Mouse (Mus musculus): Measurements from ENCODE around the gene Tbc1d22b.

- TF ChIP-seq CTCF (IDR thresholded peaks at IDR 0.05; ENCODE audit: extremely low read depth, insufficient read depth, low read length) (no peak), POLR2A (IDR thresholded peaks at IDR 0.05; ENCODE audit: extremely low read depth, insufficient read depth, low read length) (no peak)
Observed at GRCm38 (mm10) chr17:29533866-29534265, 15.7 kb upstream of the Tbc1d22b start.

All from cortical plate, adult 2 months (tissue).